Mouse (Mus musculus) ES-Bruce4 (cell line): ENCODE data around the gene Olr1.

Experiments
- CTCF ChIP-seq: IDR thresholded peaks from one replicate; pipeline ENCODE4 v1.8.1; 2011; ENCODE audit warnings: low read depth, low read length
- EP300 ChIP-seq: IDR thresholded peaks from 2 replicates; pipeline ENCODE4 v1.6.1; 2011; ENCODE audit warnings: low read depth, low read length; ENCODE audit not compliant: insufficient read depth

DNA sequence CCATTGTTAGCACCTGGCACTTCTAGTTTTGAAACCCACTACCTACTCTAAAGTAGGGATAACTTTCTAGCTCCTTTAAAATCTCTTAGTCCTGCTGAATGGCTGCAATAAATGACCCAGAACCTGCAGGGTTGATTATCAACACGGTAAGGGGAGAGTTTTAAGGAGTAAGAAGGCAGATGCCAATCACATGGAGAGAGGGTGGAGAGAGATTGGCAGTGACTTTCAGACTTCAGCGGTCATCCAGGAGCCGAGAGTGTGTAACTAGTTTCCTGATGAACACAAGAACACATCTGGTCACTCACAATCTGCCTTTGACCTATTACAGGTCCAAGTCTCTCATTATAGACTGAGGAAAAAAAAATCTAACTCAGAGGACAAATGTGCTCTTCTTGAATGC, 5.4 kb upstream of the Olr1 start, which contains the start of gene Tmem52b:
- TF ChIP-seq CTCF (no peak), EP300 (no peak)
